Mouse (Mus musculus) MEL (cell line): ENCODE data around the gene Ets1.

Source experiments
- EP300 ChIP-seq, 2 experiments: IDR thresholded peaks; 2 replicates each; pipeline ENCODE4 v1.6.1; 2011; ENCODE audit warnings: improper control_type of control experiment in 2 of 2, low read length in 2 of 2, low read depth in 1 of 2, mild to moderate bottlenecking in 1 of 2
- JUND ChIP-seq: IDR thresholded peaks from 2 replicates; pipeline ENCODE4 v1.6.1; 2011; ENCODE audit warnings: low read depth, mild to moderate bottlenecking, improper control_type of control experiment, low read length

GRCm38 (mm10) chr9:32614191-32614590 is 21.8 kb upstream of the Ets1 start:
- TF ChIP-seq JUND (no peak), EP300 (IDR thresholded peaks at IDR 0.05; ENCODE audit: low read depth in 1 of 2, low read length in 2 of 2) (no peak)
